Mouse (Mus musculus) limb, embryonic 11.5 days (tissue): Measurements from ENCODE around the gene Zdhhc9. TPM values are rescaled to one million over a fixed set of nuclear protein-coding genes. Genes with fewer than 3 reads are reported as not detected.
"Not testable (repeated sequence)": the region's sequence is repeated elsewhere in the genome, so short reads cannot be mapped to it uniquely, and the experiment has no call there.

Experiments used
- ATAC-seq: fragments of 200-750 bp; cut with Nextera tagmentation; 2 replicates; pipeline ENCODE4 v1.8.0; 2017; ENCODE audit warnings: low read depth; ENCODE audit not compliant: insufficient number of reproducible peaks, low FRiP score, low TSS enrichment
- DNase-seq: peaks from one replicate; pipeline ENCODE4 v3.0.0-alpha.2; 2015; ENCODE audit warnings: low spot score
- H3K27ac ChIP-seq: fragments of 300-500 bp; sonication (generic); replicated peaks from 2 replicates; pipeline ENCODE4 v1.5.1; 2014; ENCODE audit warnings: low read depth, mild to moderate bottlenecking, low read length
- H3K27me3 ChIP-seq: fragments of 300-500 bp; sonication (generic); 2 replicates; pipeline ENCODE4 v1.6.1; 2014; ENCODE audit warnings: mild to moderate bottlenecking, low read length, mixed read lengths; ENCODE audit not compliant: control insufficient read depth, insufficient read depth
- H3K36me3 ChIP-seq: fragments of 300-500 bp; sonication (generic); 2 replicates; pipeline ENCODE4 v1.6.1; 2014; ENCODE audit warnings: mild to moderate bottlenecking, low read length, moderate library complexity, mixed read lengths; ENCODE audit not compliant: control insufficient read depth, insufficient read depth
- H3K4me1 ChIP-seq: fragments of 300-500 bp; sonication (generic); 2 replicates; pipeline ENCODE4 v1.6.1; 2014; ENCODE audit warnings: low read length, mixed read lengths; ENCODE audit not compliant: control insufficient read depth, insufficient read depth
- H3K4me2 ChIP-seq: fragments of 300-500 bp; sonication (generic); 2 replicates; pipeline ENCODE4 v1.6.1; 2014; ENCODE audit warnings: low read depth, mild to moderate bottlenecking, moderate library complexity; ENCODE audit not compliant: severe bottlenecking
- H3K4me3 ChIP-seq: fragments of 300-500 bp; sonication (generic); 2 replicates; pipeline ENCODE4 v1.5.1; 2014; ENCODE audit warnings: low read depth, low read length
- H3K9ac ChIP-seq: fragments of 300-500 bp; sonication (generic); 2 replicates; pipeline ENCODE4 v1.6.1; 2014; ENCODE audit warnings: mild to moderate bottlenecking, low read length
- H3K9me3 ChIP-seq: fragments of 300-500 bp; sonication (generic); 2 replicates; pipeline ENCODE4 v1.6.1; 2016; ENCODE audit warnings: low read length; ENCODE audit not compliant: control insufficient read depth
- WGBS: fragments of 180-500 bp; shearing (Covaris S2); extraction: QIAGEN DNeasy Blood & Tissue Kit; methylation state at CpG from one replicate; pipeline ENCODE4 v1.1.7; 2014; 5-methylcytosine and 5-hydroxymethylcytosine counted together
- polyA plus RNA-seq: library from polyadenylated mRNA; unstranded; fragments of >200 nt; fragmentation: Nextera tagmentation; extraction: Ambion mirVana; gene quantifications from 2 replicates; pipeline ENCODE4 v1.2.1, GENCODE M21; 2014

The Zdhhc9 gene
- polyA plus RNA-seq, 1 experiment from 2014 or later, result 4.3 TPM

DNA sequence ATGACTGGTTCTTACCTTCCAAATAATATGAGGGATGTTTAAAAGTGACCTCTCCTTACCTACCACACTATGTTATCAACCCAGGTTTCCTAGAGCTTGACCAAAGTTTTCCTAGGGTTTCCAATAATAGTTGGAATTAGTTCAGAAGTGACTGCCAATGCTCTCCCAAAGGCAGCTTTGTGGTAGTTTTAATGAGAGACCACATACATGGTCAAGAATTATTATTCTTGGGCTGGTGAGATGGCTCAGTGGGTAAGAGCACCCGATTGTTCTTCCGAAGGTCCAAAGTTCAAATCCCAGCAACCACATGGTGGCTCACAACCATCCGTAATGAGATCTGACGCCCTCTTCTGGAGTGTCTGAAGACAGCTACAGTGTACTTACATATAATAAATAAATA lies 1.1 kb upstream of the Zdhhc9 start:
- not testable (repeated sequence) for H3K4me3 ChIP-seq, H3K27ac ChIP-seq, H3K36me3 ChIP-seq, H3K4me1 ChIP-seq, H3K27me3 ChIP-seq, H3K4me2 ChIP-seq, H3K9me3 ChIP-seq, ATAC-seq, H3K9ac ChIP-seq, DNase-seq
- WGBS, result 81% methylated on average over 2 of the region's 4 CpGs

DNA sequence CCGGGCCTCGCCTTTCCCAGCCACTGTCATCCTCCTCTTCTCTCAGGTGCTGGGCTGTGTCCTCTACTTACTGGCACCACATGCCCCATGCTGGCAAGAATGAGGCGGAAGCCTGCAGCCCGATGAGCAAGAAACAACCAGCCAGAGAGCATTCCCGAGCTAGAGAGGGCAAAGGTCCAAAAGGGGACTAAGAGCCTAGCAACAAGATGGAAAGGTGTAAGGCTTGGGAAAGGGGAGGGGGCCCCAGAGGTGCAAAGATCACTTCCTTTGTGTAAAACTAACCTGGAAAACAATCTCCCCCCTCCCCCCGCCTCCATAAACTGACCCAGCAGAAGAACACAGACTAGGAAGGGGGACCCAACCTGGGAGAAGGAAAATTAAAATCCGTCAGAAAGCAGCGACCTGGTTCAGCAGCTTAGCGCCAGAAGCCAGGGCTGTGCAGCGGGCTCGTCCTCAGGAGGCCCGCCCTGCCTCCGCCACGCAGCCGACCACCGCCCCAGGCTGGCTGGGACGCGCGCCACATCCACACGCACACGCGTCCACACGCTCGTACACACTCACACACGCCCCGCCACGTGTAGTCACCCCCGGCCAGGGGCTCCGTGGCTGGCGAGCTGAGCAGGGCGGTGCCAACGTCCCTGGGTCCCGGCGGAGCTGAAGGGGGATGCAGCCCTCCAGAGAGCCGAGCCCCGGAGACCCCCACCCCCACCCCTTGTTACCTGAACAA lies 754 bp downstream of the Zdhhc9 start:
- ATAC-seq, result peak; percentile 79
- H3K4me1 ChIP-seq, result no peaks in the 10 kb centered on the region

DNA sequence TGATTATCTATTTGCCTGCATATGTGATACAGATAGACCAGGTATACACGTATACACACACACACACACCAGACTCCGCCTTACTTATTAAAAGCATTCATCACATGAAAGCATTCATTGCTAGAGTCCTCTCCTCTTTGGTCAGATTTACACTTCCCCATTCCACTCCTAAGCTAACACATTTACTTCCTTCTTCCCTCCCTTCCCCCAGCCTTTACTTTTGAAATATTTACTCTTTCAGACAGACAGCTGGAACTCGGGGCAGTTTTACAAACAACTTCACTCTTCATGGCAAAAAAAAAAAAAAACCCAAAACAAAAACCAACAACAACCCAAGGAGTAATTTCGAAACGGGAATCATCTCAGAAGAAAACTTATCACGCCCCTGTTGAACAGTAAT lies 4.2 kb downstream of the Zdhhc9 start:
- Histone ChIP-seq H3K9me3 (no peaks in the 10 kb centered on the region), H3K4me3 (no peak overlapping the region), H3K9ac (no peak overlapping the region), H3K4me2 (no peak overlapping the region), H3K4me1 (no peaks in the 10 kb centered on the region), H3K27me3 (no peaks in the 10 kb centered on the region), H3K36me3 (no peaks in the 10 kb centered on the region), H3K27ac (no peak overlapping the region)
- no peak for DNase-seq
- 84% methylated on average over 6 of the region's 6 CpGs for WGBS
- no peak for ATAC-seq

More for the DNA sequence above, 754 bp downstream of the Zdhhc9 start:
- H3K27me3 ChIP-seq, result no peaks in the 10 kb centered on the region
- H3K36me3 ChIP-seq, result no peaks in the 10 kb centered on the region
- no peak for DNase-seq
- 15% methylated on average over 36 of the region's 36 CpGs for WGBS
- no peaks in the 10 kb centered on the region for H3K9me3 ChIP-seq
- peak overlapping the region; percentile 68 for H3K4me3 ChIP-seq
- peak overlapping the region; percentile 52 for H3K9ac ChIP-seq
- H3K4me2 ChIP-seq, result peak overlapping the region; percentile 47
- H3K27ac ChIP-seq, result no peak overlapping the region

DNA sequence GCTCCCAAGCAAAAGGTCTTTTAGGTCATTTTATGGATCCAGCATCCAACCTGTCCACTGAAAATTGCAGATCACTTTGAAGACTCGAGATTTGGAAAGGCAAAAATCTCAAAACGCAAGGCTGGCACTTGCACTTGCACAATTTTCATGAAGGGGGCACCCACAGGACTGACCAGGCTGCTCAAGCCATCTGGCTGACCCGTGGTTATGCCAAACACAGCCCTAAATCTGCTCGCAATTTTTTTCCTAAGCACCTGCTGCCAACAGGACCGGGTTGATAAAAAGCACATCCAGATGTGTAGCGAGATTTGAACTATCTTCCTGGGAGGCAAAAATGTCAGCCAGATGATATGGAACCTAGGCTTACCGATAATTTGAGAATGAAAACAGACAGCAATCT lies 4.9 kb downstream of the Zdhhc9 start:
- 74% methylated on average over 7 of the region's 7 CpGs for WGBS
- Histone ChIP-seq H3K27ac (no peak overlapping the region), H3K36me3 (no peaks in the 10 kb centered on the region), H3K9me3 (no peaks in the 10 kb centered on the region), H3K4me2 (no peak overlapping the region), H3K27me3 (no peaks in the 10 kb centered on the region), H3K4me3 (no peak overlapping the region), H3K9ac (no peak overlapping the region), H3K4me1 (no peaks in the 10 kb centered on the region)
- DNase-seq (no peak), ATAC-seq (no peak)

DNA sequence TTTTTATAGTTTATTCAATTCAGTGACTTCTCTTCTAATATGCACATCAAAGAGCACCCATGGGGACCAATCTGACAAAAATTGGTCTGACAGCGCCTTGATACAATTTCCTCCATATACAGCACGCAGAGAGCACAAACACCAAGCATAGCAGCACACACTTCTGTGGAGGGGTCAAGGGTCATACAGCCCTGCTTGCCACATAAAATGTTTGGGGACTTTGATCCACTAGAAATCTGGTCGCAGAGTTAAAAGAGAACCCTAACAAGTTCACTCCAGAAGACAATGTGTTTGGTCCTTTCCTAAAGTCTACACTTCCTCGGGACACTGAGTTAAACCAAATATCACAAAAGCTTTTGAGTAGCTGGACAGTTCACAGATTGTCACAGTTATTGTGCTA lies 5.7 kb downstream of the Zdhhc9 start:
- H3K4me3 ChIP-seq, result no peak overlapping the region
- H3K27ac ChIP-seq, result no peak overlapping the region
- 71% methylated on average over 4 of the region's 4 CpGs for WGBS
- H3K36me3 ChIP-seq, result no peaks in the 10 kb centered on the region
- no peaks in the 10 kb centered on the region for H3K9me3 ChIP-seq
- no peak overlapping the region for H3K4me2 ChIP-seq
- no peaks in the 10 kb centered on the region for H3K27me3 ChIP-seq
- no peaks in the 10 kb centered on the region for H3K4me1 ChIP-seq
- H3K9ac ChIP-seq, result no peak overlapping the region
- ATAC-seq (no peak), DNase-seq (no peak)

DNA sequence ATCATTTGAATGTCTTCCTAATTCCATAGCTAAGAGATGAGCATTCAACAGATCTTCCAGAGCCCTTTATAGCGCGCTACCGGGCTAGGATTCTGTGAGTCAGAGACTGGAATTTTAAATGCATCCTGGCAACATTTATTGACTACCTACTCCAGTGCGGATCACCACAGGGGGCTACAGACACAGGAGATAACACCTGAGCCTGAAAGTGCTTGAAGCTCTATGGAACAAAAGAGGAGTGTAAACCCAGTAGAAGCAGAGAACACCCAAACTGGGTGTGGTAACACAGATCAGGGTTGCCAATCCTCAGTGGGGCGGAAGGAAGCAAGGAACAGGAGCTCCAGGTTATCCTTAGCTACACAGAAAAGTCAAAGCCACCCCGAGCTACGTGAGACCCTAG lies 6.2 kb downstream of the Zdhhc9 start:
- DNase-seq, result no peak

DNA sequence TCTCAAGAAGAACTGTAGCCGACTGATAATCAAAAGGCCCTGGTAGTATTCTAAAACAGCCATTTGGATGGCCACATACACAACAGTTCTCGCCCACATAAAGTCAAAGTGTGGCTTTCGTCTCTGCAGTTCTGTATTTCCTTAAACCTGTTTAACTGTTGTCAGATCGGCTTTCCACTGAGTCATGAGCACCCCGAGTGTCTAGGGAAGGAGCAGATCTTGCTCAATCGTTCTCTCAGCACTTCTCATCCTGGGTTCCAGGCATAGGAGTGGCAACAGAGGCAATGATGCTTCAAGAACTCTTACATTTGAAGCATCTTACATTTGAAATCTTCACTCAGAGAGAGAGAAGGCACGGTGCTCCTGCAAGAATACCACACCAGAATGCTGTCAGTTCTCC lies 6.7 kb downstream of the Zdhhc9 start:
- H3K4me1 ChIP-seq, result no peaks in the 10 kb centered on the region
- DNase-seq, result no peak
- H3K9me3 ChIP-seq, result no peaks in the 10 kb centered on the region
- H3K36me3 ChIP-seq, result no peaks in the 10 kb centered on the region
- no peak overlapping the region for H3K9ac ChIP-seq
- H3K27me3 ChIP-seq, result no peaks in the 10 kb centered on the region
- ATAC-seq, result no peak
- 86% methylated on average over 7 of the region's 7 CpGs for WGBS
- no peak overlapping the region for H3K4me2 ChIP-seq
- H3K27ac ChIP-seq, result no peak overlapping the region
- H3K4me3 ChIP-seq, result no peak overlapping the region

More for the DNA sequence above, 6.2 kb downstream of the Zdhhc9 start:
- 89% methylated on average over 7 of the region's 7 CpGs for WGBS
- H3K9ac ChIP-seq, result no peak overlapping the region
- no peaks in the 10 kb centered on the region for H3K27me3 ChIP-seq
- H3K4me2 ChIP-seq, result no peak overlapping the region
- no peak for ATAC-seq
- no peaks in the 10 kb centered on the region for H3K4me1 ChIP-seq
- no peaks in the 10 kb centered on the region for H3K9me3 ChIP-seq
- H3K27ac ChIP-seq, result no peak overlapping the region
- no peak overlapping the region for H3K4me3 ChIP-seq
- H3K36me3 ChIP-seq, result no peaks in the 10 kb centered on the region

DNA sequence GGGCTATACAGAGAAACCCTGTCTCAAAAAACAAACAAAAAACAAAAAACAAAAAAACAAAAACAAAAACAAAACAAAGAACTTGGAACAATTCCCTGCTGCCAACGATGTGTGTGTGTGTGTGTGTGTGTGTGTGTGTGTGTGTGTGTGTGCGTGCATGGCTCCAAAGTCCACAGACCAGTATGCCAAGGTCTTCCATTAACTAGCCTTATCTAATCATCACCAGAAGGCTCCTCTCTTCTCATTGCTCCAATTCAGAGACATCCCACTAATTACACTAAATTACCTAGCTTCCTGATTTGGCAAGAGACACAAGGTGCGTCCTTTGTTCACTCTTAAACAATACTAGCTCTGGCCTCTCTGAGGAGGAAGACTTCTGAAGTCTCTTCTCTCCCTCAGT lies 8.0 kb downstream of the Zdhhc9 start:
- Histone ChIP-seq H3K4me1 (no peaks in the 10 kb centered on the region), H3K9me3 (no peaks in the 10 kb centered on the region), H3K27ac (no peak overlapping the region), H3K4me2 (no peak overlapping the region), H3K9ac (no peak overlapping the region), H3K4me3 (no peak overlapping the region), H3K36me3 (no peaks in the 10 kb centered on the region), H3K27me3 (no peaks in the 10 kb centered on the region)
- no peak for DNase-seq
- 88% methylated on average over 3 of the region's 3 CpGs for WGBS
- no peak for ATAC-seq

DNA sequence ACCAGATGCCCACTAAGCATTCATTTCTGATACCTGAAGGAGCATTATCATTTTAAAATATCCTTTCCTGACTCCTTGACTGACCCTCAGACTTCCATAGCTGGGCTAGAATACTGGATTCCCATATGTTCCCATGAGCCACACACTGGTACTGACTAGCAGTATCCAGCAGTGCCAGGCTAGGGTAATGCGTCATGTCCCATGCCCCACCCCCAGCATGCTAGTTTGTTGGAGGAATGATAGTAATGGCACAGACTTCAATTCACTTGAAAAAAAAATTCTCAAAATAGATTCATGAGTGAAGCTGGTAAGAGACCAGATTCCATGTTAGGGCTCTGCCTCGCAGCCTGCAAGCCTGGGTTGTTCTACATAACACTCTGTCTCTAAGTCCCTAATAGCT lies 9.7 kb downstream of the Zdhhc9 start:
- no peaks in the 10 kb centered on the region for H3K4me1 ChIP-seq
- no peak for DNase-seq
- ATAC-seq, result no peak
- H3K9ac ChIP-seq, result no peak overlapping the region
- WGBS, result 94% methylated on average over 2 of the region's 2 CpGs
- no peaks in the 10 kb centered on the region for H3K36me3 ChIP-seq
- H3K9me3 ChIP-seq, result no peaks in the 10 kb centered on the region
- no peaks in the 10 kb centered on the region for H3K27me3 ChIP-seq
- H3K4me3 ChIP-seq, result no peak overlapping the region
- no peak overlapping the region for H3K4me2 ChIP-seq
- H3K27ac ChIP-seq, result no peak overlapping the region
